Mouse (Mus musculus) intestine, postnatal 0 days (tissue): ENCODE results near the gene Fermt3. TPM values are rescaled to one million over a fixed set of nuclear protein-coding genes. Genes with fewer than 3 reads are reported as not detected.

ENCODE experiments used
- ATAC-seq: fragments of 200-750 bp; cut with Nextera tagmentation; 2 replicates; pipeline ENCODE4 v1.8.0; 2017; ENCODE audit warnings: mild to moderate bottlenecking, moderate TSS enrichment, moderate library complexity
- H3K27ac ChIP-seq: fragments of 300-500 bp; sonication (generic); 2 replicates; pipeline ENCODE4 v1.5.1; 2014; ENCODE audit warnings: mild to moderate bottlenecking, low read depth, low read length, moderate library complexity
- H3K27me3 ChIP-seq: fragments of 300-500 bp; sonication (generic); replicated peaks from 2 replicates; pipeline ENCODE4 v1.6.1; 2014; ENCODE audit warnings: low read length, mixed read lengths; ENCODE audit not compliant: control insufficient read depth, insufficient read depth
- H3K36me3 ChIP-seq: fragments of 300-500 bp; sonication (generic); 2 replicates; pipeline ENCODE4 v1.6.1; 2014; ENCODE audit warnings: mild to moderate bottlenecking, moderate library complexity; ENCODE audit not compliant: control insufficient read depth, insufficient read depth
- H3K4me1 ChIP-seq: fragments of 300-500 bp; sonication (generic); replicated peaks from 2 replicates; pipeline ENCODE4 v1.6.1; 2014; ENCODE audit warnings: antibody characterized with exemption, low read length, mixed read lengths; ENCODE audit not compliant: control insufficient read depth, insufficient read depth
- H3K4me2 ChIP-seq: fragments of 300-500 bp; sonication (generic); replicated peaks from 2 replicates; pipeline ENCODE4 v1.6.1; 2014; ENCODE audit warnings: low read depth, mild to moderate bottlenecking, moderate library complexity
- H3K4me3 ChIP-seq: fragments of 300-500 bp; sonication (generic); 2 replicates; pipeline ENCODE4 v1.5.1; 2014; ENCODE audit warnings: low read depth, low read length
- H3K9ac ChIP-seq: fragments of 300-500 bp; sonication (generic); 2 replicates; pipeline ENCODE4 v1.6.1; 2014; ENCODE audit warnings: mild to moderate bottlenecking, low read depth, low read length
- H3K9me3 ChIP-seq: fragments of 300-500 bp; sonication (generic); 2 replicates; pipeline ENCODE4 v1.6.1; 2016; ENCODE audit warnings: mixed run types; ENCODE audit not compliant: control insufficient read depth
- CTCF ChIP-seq: sonication (generic); IDR thresholded peaks from 2 replicates; pipeline ENCODE4 v1.5.1; 2016; ENCODE audit warnings: low read depth, mild to moderate bottlenecking, control low read depth, antibody characterized with exemption, moderate library complexity
- WGBS: fragments of 180-500 bp; shearing (Covaris S2); extraction: QIAGEN DNeasy Blood & Tissue Kit; methylation state at CpG from one replicate; pipeline ENCODE4 v1.1.7; 2014; 5-methylcytosine and 5-hydroxymethylcytosine counted together
- polyA plus RNA-seq: library from polyadenylated mRNA; unstranded; fragments of >200 nt; fragmentation: Nextera tagmentation; extraction: Ambion mirVana; gene quantifications from 2 replicates; pipeline ENCODE4 v1.2.1, GENCODE M21; 2015

Fermt3 gene
- 8.9 and 9.3 TPM in 2 replicates for polyA plus RNA-seq

DNA sequence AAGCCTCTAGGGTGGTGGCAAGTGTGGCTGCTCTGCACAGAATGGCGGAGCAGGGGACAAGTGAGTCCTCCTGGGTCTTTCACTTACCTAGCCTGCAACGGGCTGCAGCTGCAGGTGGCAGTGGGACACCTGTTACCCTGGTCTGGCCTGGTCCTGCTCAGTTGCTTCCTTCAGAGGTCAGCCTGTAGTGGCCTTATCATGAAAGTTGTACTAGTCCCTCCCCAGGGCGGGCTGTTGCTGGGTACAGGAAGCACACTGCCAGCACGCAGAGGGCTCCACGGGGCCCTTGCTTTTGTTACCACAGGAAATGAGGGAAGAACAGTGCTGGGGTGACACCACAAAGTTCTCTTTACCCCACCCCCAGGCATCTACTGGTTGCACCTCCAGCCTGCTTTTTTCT lies at the start of gene Fermt3:
Gene Fermt3, minus strand, starts transcription at position 279 of the 400 bp plus-strand sequence.
- 0 out of 2 replicates have a peak, but pooled peaks have one; percentile 29 for ATAC-seq
- Histone ChIP-seq H3K27me3 (no peaks in the 10 kb centered on the region), H3K36me3 (peaks cover 35% of the 10 kb centered on the region), H3K9ac (no peak within 1 kb of the TSS), H3K4me2 (peak within 1 kb of the TSS; percentile 33; the same call in 1 of the 2 replicates), H3K4me3 (no peak within 1 kb of the TSS), H3K27ac (peak within 1 kb of the TSS; percentile 36), H3K4me1 (no peaks in the 10 kb centered on the region), H3K9me3 (no peaks in the 10 kb centered on the region)
- TF ChIP-seq CTCF = no peak
- whole genome bisulfite sequencing = 53% methylated on average over 5 of the region's 5 CpGs

- no peaks in the 10 kb centered on the region for H3K9me3 ChIP-seq
- H3K36me3 ChIP-seq = no peaks in the 10 kb centered on the region
- ATAC-seq = no peak
- H3K4me1 ChIP-seq = 0 out of 2 replicates have a peak, but pooled peaks cover 4% of the 10 kb centered on the region
- TF ChIP-seq CTCF = peak; percentile 89
- no peak overlapping the region for H3K4me2 ChIP-seq
- 8% methylated on average over 14 of the region's 14 CpGs for WGBS
- H3K4me3 ChIP-seq = no peak overlapping the region
- H3K9ac ChIP-seq = no peak overlapping the region
- H3K27ac ChIP-seq = no peak overlapping the region
- H3K27me3 ChIP-seq = peaks cover 6% of the 10 kb centered on the region; the same call in 1 of the 2 replicates
These were observed 48.9 kb upstream of the Fermt3 start for GRCm38 (mm10) chr19:7068136-7068535.

DNA sequence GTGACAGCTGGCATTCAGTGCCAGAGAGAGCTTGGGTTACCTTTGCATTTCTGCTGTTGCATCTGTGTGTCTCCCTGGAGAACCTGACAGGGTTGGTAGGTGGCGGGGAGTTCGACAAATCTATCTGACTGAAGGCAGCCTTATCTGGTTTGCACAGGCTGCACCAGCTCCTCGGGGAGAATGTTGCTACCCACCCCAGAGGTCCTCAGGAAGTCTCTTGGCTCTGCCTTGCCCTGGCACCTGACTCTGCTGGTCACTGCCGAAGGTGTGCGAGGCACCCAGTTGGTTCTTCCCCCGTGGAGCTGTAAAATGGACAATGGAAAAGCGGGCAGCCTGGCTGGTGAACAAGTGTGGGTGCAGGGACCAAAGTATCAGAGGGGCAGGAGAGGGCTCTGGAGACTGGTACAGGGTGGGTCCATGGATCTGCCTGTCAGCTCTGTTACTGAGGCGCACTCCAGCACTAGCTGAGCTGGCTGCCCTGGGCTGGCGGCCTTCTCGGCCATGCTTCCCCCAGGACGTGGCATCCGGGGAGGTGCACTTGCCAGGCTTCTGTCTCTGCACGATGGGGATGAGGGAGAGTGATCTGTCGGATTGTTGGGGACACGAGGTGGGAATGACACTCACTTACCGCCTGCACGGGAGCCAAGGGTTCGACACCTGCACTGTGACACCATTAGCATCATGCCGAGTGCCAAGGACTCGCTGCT lies 48.2 kb upstream of the Fermt3 start:
- H3K36me3 ChIP-seq = no peaks in the 10 kb centered on the region
- no peaks in the 10 kb centered on the region for H3K9me3 ChIP-seq
- no peak for ATAC-seq
- no peak for TF ChIP-seq CTCF
- no peak overlapping the region for H3K27ac ChIP-seq
- 55% methylated on average over 20 of the region's 20 CpGs for WGBS
- no peak overlapping the region for H3K4me2 ChIP-seq
- no peak overlapping the region for H3K9ac ChIP-seq
- H3K4me1 ChIP-seq = 0 out of 2 replicates have a peak, but pooled peaks cover 4% of the 10 kb centered on the region
- peaks cover 6% of the 10 kb centered on the region; the same call in 1 of the 2 replicates for H3K27me3 ChIP-seq
- no peak overlapping the region for H3K4me3 ChIP-seq

DNA sequence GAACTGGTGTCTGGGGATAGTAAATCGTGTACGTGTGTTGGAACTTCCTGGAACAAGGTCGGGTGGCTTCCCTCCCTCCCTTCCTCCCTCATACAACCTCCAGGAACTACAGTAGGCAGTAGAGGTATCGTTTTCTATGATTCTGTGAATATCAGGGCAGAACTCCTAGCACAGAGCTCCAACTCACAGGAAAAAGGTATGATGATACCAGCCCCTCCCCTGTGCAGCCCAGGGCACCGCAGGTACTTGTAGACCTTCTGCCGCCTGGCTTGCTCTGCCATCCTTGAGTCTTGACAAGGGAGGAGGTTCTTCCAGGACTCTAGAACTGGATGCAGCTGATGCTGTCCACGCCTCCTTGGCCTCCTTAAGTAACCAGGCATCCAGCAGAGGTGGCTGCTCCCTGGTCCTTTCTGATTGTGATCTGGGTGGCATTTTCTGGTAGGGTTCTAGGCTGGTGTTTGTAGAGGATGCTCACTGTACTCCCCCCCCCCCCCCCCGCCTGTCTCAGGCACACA lies 47.6 kb upstream of the Fermt3 start:
- Histone ChIP-seq H3K9me3 (no peaks in the 10 kb centered on the region), H3K27ac (no peak overlapping the region), H3K27me3 (peaks cover 6% of the 10 kb centered on the region; the same call in 1 of the 2 replicates), H3K4me1 (0 out of 2 replicates have a peak, but pooled peaks cover 4% of the 10 kb centered on the region), H3K4me2 (peak overlapping the region; percentile 21; the same call in 1 of the 2 replicates), H3K9ac (no peak overlapping the region), H3K4me3 (no peak overlapping the region), H3K36me3 (no peaks in the 10 kb centered on the region)
- 33% methylated on average over 7 of the region's 8 CpGs for WGBS
- TF ChIP-seq CTCF = no peak
- ATAC-seq = no peak

GRCm38 (mm10) chr19:7066034-7066827 lies 47.0 kb upstream of the Fermt3 start:
- TF ChIP-seq CTCF = peak; percentile 22
- Histone ChIP-seq H3K36me3 (no peaks in the 10 kb centered on the region), H3K4me1 (0 out of 2 replicates have a peak, but pooled peaks cover 4% of the 10 kb centered on the region), H3K4me2 (peak overlapping the region; percentile 21; the same call in 1 of the 2 replicates), H3K27me3 (peaks cover 6% of the 10 kb centered on the region; the same call in 1 of the 2 replicates), H3K4me3 (no peak overlapping the region), H3K9ac (no peak overlapping the region), H3K27ac (no peak overlapping the region), H3K9me3 (no peaks in the 10 kb centered on the region)
- ATAC-seq = peak; percentile 60
- WGBS = 41% methylated on average over 15 of the region's 15 CpGs

- Histone ChIP-seq H3K4me2 (no peak overlapping the region), H3K4me1 (0 out of 2 replicates have a peak, but pooled peaks cover 4% of the 10 kb centered on the region), H3K27me3 (peaks cover 6% of the 10 kb centered on the region; the same call in 1 of the 2 replicates), H3K4me3 (no peak overlapping the region), H3K9ac (no peak overlapping the region), H3K36me3 (no peaks in the 10 kb centered on the region), H3K27ac (no peak overlapping the region), H3K9me3 (no peaks in the 10 kb centered on the region)
- TF ChIP-seq CTCF = peak; percentile 100
- WGBS = 8% methylated on average over 3 of the region's 3 CpGs
- ATAC-seq = peak; percentile 57
These were observed 45.3 kb upstream of the Fermt3 start for GRCm38 (mm10) chr19:7064571-7064970.
